Comparison of ENCODE assay signal across 8 mouse cellular contexts in the genomic region with DNA sequence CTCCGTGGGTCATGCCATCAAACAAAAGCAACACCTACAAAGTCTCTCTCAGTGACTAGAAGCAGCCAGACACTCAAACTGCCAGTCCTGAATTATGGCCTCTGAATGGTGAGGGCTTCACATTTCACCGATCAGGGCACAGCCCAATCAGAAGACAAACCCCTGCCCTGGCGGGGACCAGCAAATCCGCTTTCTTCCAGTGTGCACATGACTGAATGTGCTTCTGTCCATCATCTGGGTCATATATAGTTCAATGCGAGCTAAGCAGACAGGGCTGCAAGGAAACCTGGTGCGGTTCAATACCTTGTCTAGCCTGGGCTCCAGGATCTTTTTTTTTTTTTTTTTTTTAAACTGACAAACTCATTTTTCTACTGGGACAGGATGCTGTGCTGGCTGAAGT.
DNase-seq lines count a peak whose midpoint lies in the region; ATAC-seq and TF ChIP-seq lines count a peak whose summit lies in the region.

No protein-coding gene starts in this region.

- TF ChIP-seq POLR2A in spleen, adult 2 months (IDR thresholded peaks at IDR 0.05; ENCODE audit: low read depth, low read length): no peak

- no peaks in the 10 kb centered on the region for H3K27me3 ChIP-seq in limb, embryonic 12.5 days
- no peaks in the 10 kb centered on the region for H3K27me3 ChIP-seq in midbrain, embryonic 12.5 days
- H3K27me3 ChIP-seq in spleen, adult 2 months (ENCODE audit: control insufficient read depth, insufficient read depth, low read length): no peaks in the 10 kb centered on the region

- no peak overlapping the region; the same call in 1 of the 2 replicates for H3K27ac ChIP-seq in left cerebral cortex, adult 2 months
- H3K27ac ChIP-seq in limb, embryonic 12.5 days: peak overlapping the region; percentile 98
- H3K27ac ChIP-seq in midbrain, embryonic 12.5 days (replicated peaks): peak overlapping the region; percentile 97
- H3K27ac ChIP-seq in spleen, adult 2 months (ENCODE audit: insufficient read depth, low read length): no peak overlapping the region

- H3K9ac ChIP-seq in limb, embryonic 12.5 days (replicated peaks): peak overlapping the region; percentile 78
- H3K9ac ChIP-seq in midbrain, embryonic 12.5 days (replicated peaks): peak overlapping the region; percentile 66

- H3K4me1 ChIP-seq in limb, embryonic 12.5 days (replicated peaks): peaks cover 19% of the 10 kb centered on the region
- peaks cover 11% of the 10 kb centered on the region for H3K4me1 ChIP-seq in midbrain, embryonic 12.5 days
- no peaks in the 10 kb centered on the region for H3K4me1 ChIP-seq in spleen, adult 2 months (ENCODE audit: control insufficient read depth, insufficient read depth, insufficient read length)

- DNase-seq in left cerebral cortex, adult 2 months (ENCODE audit: extremely low spot score in 1 of 2, low spot score in 2 of 2): peak in 1 of 2 experiments; percentile 13
- no peak for DNase-seq in left cerebral cortex, adult 8-10 months (ENCODE audit: low spot score in 2 of 2)
- DNase-seq in cerebellum, postnatal 4 days (ENCODE audit: low spot score in 2 of 2): peak; percentile 20 to 50
- DNase-seq in gastrocnemius, postnatal 14 days: peak; percentile 64
- peak; percentile 98 for DNase-seq in hindlimb bud, embryonic 11.5 days (ENCODE audit: extremely low spot score, low read depth, low spot score)
- peak in 1 of 2 experiments; percentile 50 for DNase-seq in spleen, adult 2 months (ENCODE audit: low read depth in 1 of 2, low spot score in 2 of 2)

- under 1% methylated on average over 6 of the region's 6 CpGs for WGBS in limb, embryonic 12.5 days
- 4% methylated on average over 6 of the region's 6 CpGs for WGBS in midbrain, embryonic 12.5 days
- whole genome bisulfite sequencing in spleen, adult 2 months: 10% methylated on average over 6 of the region's 6 CpGs

- peak; percentile 97 for ATAC-seq in limb, embryonic 12.5 days (ENCODE audit: insufficient number of reproducible peaks, insufficient read depth, low FRiP score, low TSS enrichment, low read depth)
- ATAC-seq in midbrain, embryonic 12.5 days (ENCODE audit: low FRiP score, low read depth): peak; percentile 90

- H3K4me2 ChIP-seq in limb, embryonic 12.5 days: peak overlapping the region; percentile 66
- H3K4me2 ChIP-seq in midbrain, embryonic 12.5 days (replicated peaks): peak overlapping the region; percentile 61

- intact Hi-C loops in left cerebral cortex, adult 2 months (cut with DNase I): no loop called here
- intact Hi-C loops in gastrocnemius, postnatal 14 days (cut with DNase I; ENCODE audit: low total_unique reads): no loop called here

- H3K9me3 ChIP-seq in limb, embryonic 12.5 days: no peaks in the 10 kb centered on the region
- no peaks in the 10 kb centered on the region for H3K9me3 ChIP-seq in midbrain, embryonic 12.5 days

- H3K36me3 ChIP-seq in limb, embryonic 12.5 days: no peaks in the 10 kb centered on the region
- no peaks in the 10 kb centered on the region for H3K36me3 ChIP-seq in midbrain, embryonic 12.5 days
- H3K36me3 ChIP-seq in spleen, adult 2 months (ENCODE audit: control insufficient read depth, insufficient read depth, low read length): no peaks in the 10 kb centered on the region

- TF ChIP-seq CTCF in left cerebral cortex, adult 2 months (IDR thresholded peaks at IDR 0.05): no peak
- no peak for TF ChIP-seq CTCF in spleen, adult 2 months (IDR thresholded peaks at IDR 0.05; ENCODE audit: extremely low read depth, insufficient read depth, insufficient read length, insufficient replicate concordance)

- peak overlapping the region; percentile 50 for H3K4me3 ChIP-seq in left cerebral cortex, adult 2 months
- peak overlapping the region; percentile 55 for H3K4me3 ChIP-seq in limb, embryonic 12.5 days (replicated peaks)
- H3K4me3 ChIP-seq in midbrain, embryonic 12.5 days: peak overlapping the region; percentile 55
- H3K4me3 ChIP-seq in spleen, adult 2 months (ENCODE audit: extremely low read depth, insufficient read depth, insufficient read length): peak overlapping the region; percentile 41; the same call in 1 of the 2 replicates

Comparison
In these comparisons a context has a peak if more than half of its experiments do, and no peak if none do; other contexts are left out.
1. DNase-seq: peak in cerebellum, postnatal 4 days (2 of 2), gastrocnemius, postnatal 14 days (single experiment) and hindlimb bud, embryonic 11.5 days (single experiment); none in left cerebral cortex, adult 8-10 months (0 of 2).
2. H3K27ac ChIP-seq: peak in limb, embryonic 12.5 days (single experiment) and midbrain, embryonic 12.5 days (single experiment); none in left cerebral cortex, adult 2 months (single experiment) and spleen, adult 2 months (single experiment).
3. Peak in every context shown above with its lines, with median percentiles within 50 percentile points of each other: H3K4me3 ChIP-seq.